Mouse (Mus musculus) megakaryocyte, embryonic 14.5 days (primary cell): ENCODE results near the gene Mab21l1.

Experiments used
- FLI1 ChIP-seq: IDR thresholded peaks from 2 replicates; pipeline ENCODE4 v1.6.1; 2012; ENCODE audit warnings: low read length, inconsistent platforms, mixed read lengths
- GATA1 ChIP-seq: IDR thresholded peaks from 3 replicates; pipeline ENCODE4 v1.6.1; 2012; ENCODE audit warnings: mixed read lengths, low read length, inconsistent platforms, borderline replicate concordance

DNA sequence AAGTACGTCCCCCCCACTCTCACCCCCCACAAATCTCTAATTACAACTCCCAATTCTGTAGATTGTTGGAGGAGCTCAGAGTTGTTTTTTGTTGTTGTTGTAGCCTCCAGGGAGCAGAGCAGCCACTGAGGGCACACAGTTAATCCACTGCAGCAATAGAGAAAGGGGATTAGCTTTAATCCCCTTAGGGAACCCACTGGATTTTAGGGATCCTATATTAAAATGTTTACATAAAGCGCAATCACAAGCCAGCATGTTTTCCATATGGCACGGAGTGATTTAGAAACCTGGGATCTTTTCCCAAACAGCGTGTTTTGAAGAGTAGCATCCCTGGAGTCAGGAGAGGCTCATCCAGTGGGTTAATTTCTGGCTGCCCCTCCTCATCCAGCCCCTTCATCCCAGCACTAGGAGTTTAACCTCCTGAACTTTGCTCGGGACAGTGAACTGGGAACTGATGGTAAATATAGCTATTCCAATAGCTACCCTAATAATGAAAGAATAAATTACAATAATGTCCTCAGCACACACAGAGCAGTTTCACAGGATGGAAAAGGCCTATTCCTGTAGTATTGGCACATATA, 6.4 kb downstream of the Mab21l1 start:
- no peak for TF ChIP-seq GATA1
- no peak for TF ChIP-seq FLI1
